Mouse (Mus musculus) limb, embryonic 14.5 days (tissue): ENCODE measurements at regions not wholly inside any gene's neighbourhood (a gene's known extent, or its start where the extent isn't known, plus 50 kb on each side); places are given as distances from the start of the nearest gene placed in this dataset.

Source experiments
- ATAC-seq: fragments of 200-750 bp; cut with Nextera tagmentation; 2 replicates; pipeline ENCODE4 v1.8.0; 2017; ENCODE audit warnings: low read depth, moderate number of reproducible peaks, moderate TSS enrichment; ENCODE audit not compliant: low FRiP score
- DNase-seq: peaks from one replicate; pipeline ENCODE4 v3.0.0-alpha.2; 2015; ENCODE audit warnings: low spot score
- H3K27ac ChIP-seq: fragments of 300-500 bp; sonication (generic); replicated peaks from 2 replicates; pipeline ENCODE4 v1.5.1; 2014; ENCODE audit warnings: low read depth, mild to moderate bottlenecking, low read length, moderate library complexity, mixed read lengths
- H3K27me3 ChIP-seq: fragments of 300-500 bp; sonication (generic); 2 replicates; pipeline ENCODE4 v1.6.1; 2014; ENCODE audit warnings: low read length, mixed read lengths; ENCODE audit not compliant: control insufficient read depth, insufficient read depth
- H3K36me3 ChIP-seq: fragments of 300-500 bp; sonication (generic); 2 replicates; pipeline ENCODE4 v1.6.1; 2014; ENCODE audit warnings: mild to moderate bottlenecking, low read length, moderate library complexity, mixed read lengths; ENCODE audit not compliant: control insufficient read depth, insufficient read depth
- H3K4me1 ChIP-seq: fragments of 300-500 bp; sonication (generic); 2 replicates; pipeline ENCODE4 v1.6.1; 2014; ENCODE audit warnings: antibody characterized with exemption, low read length, mixed read lengths; ENCODE audit not compliant: control insufficient read depth, insufficient read depth
- H3K4me2 ChIP-seq: fragments of 300-500 bp; sonication (generic); replicated peaks from 2 replicates; pipeline ENCODE4 v1.6.1; 2014; ENCODE audit warnings: low read depth, mild to moderate bottlenecking, low read length, moderate library complexity; ENCODE audit not compliant: severe bottlenecking
- H3K4me3 ChIP-seq: fragments of 300-500 bp; sonication (generic); replicated peaks from 2 replicates; pipeline ENCODE4 v1.5.1; 2014; ENCODE audit warnings: low read length
- H3K9ac ChIP-seq: fragments of 300-500 bp; sonication (generic); 2 replicates; pipeline ENCODE4 v1.6.1; 2014; ENCODE audit warnings: mild to moderate bottlenecking, low read depth, low read length, moderate library complexity; ENCODE audit not compliant: severe bottlenecking
- H3K9me3 ChIP-seq: fragments of 300-500 bp; sonication (generic); 2 replicates; pipeline ENCODE4 v1.6.1; 2016; ENCODE audit warnings: low read length; ENCODE audit not compliant: control insufficient read depth
- POLR2A ChIP-seq: fragments of 200-500 bp; IDR thresholded peaks from 2 replicates; pipeline ENCODE4 v1.8.0; 2012; ENCODE audit warnings: inconsistent platforms, mild to moderate bottlenecking, moderate library complexity, borderline replicate concordance; ENCODE audit not compliant: insufficient read depth, insufficient read length; ENCODE audit errors: extremely low read depth
- WGBS: fragments of 180-500 bp; shearing (Covaris S2); extraction: QIAGEN DNeasy Blood & Tissue Kit; methylation state at CpG from one replicate; pipeline ENCODE4 v1.1.7; 2014; 5-methylcytosine and 5-hydroxymethylcytosine counted together

DNA sequence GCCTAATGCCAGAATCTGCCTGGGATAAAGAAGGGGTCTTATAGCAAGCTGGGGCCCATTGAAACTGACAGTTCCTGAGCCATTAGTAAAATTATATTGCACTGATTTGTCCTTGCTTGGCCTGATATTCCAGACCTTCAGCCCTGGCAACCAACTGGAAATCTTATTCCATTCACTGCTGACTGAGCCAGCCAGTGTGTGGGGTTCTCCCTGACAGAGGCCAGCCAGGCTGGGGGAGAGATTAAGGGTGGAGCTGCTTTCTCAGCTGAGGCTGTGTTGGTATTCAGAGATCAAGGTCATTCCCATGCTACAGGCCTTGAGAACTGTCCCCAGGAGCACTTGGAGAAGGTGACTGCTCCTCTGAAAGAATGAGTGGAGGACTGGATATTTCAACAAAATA, 226.9 kb downstream of the Ar start:
- no peak overlapping the region for H3K4me2 ChIP-seq
- no peaks in the 10 kb centered on the region for H3K27me3 ChIP-seq
- no peak for TF ChIP-seq POLR2A
- ATAC-seq, result no peak
- no peak overlapping the region for H3K27ac ChIP-seq
- 0 out of 2 replicates have a peak, but pooled peaks cover 2% of the 10 kb centered on the region for H3K4me1 ChIP-seq
- no peak for DNase-seq
- no peaks in the 10 kb centered on the region for H3K9me3 ChIP-seq
- no peaks in the 10 kb centered on the region for H3K36me3 ChIP-seq
- H3K9ac ChIP-seq, result no peak overlapping the region
- H3K4me3 ChIP-seq, result no peak overlapping the region

GRCm38 (mm10) chrX:98380247-98380905, 231.8 kb downstream of the Ar start:
- no peak overlapping the region for H3K27ac ChIP-seq
- WGBS, result 50% methylated on average over 7 of the region's 7 CpGs
- no peak for TF ChIP-seq POLR2A
- H3K9ac ChIP-seq, result no peak overlapping the region
- no peaks in the 10 kb centered on the region for H3K9me3 ChIP-seq
- 0 out of 2 replicates have a peak, but pooled peaks cover 2% of the 10 kb centered on the region for H3K4me1 ChIP-seq
- DNase-seq (peak; percentile 25), ATAC-seq (peak; percentile 67; the same call in 1 of the 2 replicates)
- H3K4me2 ChIP-seq, result no peak overlapping the region
- H3K4me3 ChIP-seq, result no peak overlapping the region
- H3K27me3 ChIP-seq, result no peaks in the 10 kb centered on the region
- no peaks in the 10 kb centered on the region for H3K36me3 ChIP-seq

GRCm38 (mm10) chrX:98384017-98384416, 235.4 kb downstream of the Ar start:
- Histone ChIP-seq H3K4me1 (0 out of 2 replicates have a peak, but pooled peaks cover 2% of the 10 kb centered on the region), H3K27ac (no peak overlapping the region), H3K9ac (no peak overlapping the region), H3K27me3 (no peaks in the 10 kb centered on the region), H3K4me2 (no peak overlapping the region), H3K4me3 (no peak overlapping the region), H3K9me3 (no peaks in the 10 kb centered on the region), H3K36me3 (no peaks in the 10 kb centered on the region)
- 75% methylated on average over 1 of the region's 1 CpGs for WGBS
- ATAC-seq (no peak), DNase-seq (no peak)
- TF ChIP-seq POLR2A, result no peak

DNA sequence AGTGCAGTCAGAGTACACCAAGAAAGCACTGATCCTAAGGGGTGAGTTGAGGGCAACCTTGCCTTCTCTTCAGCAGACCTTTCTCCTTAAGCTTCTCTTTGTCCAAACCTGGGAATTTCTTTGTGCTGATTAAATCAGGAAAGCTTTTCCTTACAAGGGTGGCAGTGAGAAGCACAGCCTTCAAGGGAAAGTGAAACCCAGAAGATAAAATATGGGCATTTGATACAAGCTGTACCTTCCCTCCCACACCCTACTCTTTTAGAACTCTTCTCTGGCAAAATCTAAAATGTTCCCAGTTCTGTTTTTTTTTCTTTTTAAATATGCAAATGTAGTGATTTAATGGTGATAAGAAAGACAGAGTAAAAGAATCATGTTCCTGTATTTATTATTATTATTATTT, 243.8 kb downstream of the Ar start:
- H3K4me3 ChIP-seq, result no peak overlapping the region
- H3K27me3 ChIP-seq, result no peaks in the 10 kb centered on the region
- TF ChIP-seq POLR2A, result no peak
- H3K27ac ChIP-seq, result no peak overlapping the region
- H3K36me3 ChIP-seq, result no peaks in the 10 kb centered on the region
- no peak for DNase-seq
- H3K4me2 ChIP-seq, result no peak overlapping the region
- no peaks in the 10 kb centered on the region for H3K9me3 ChIP-seq
- H3K4me1 ChIP-seq, result no peaks in the 10 kb centered on the region
- no peak for ATAC-seq
- H3K9ac ChIP-seq, result no peak overlapping the region

DNA sequence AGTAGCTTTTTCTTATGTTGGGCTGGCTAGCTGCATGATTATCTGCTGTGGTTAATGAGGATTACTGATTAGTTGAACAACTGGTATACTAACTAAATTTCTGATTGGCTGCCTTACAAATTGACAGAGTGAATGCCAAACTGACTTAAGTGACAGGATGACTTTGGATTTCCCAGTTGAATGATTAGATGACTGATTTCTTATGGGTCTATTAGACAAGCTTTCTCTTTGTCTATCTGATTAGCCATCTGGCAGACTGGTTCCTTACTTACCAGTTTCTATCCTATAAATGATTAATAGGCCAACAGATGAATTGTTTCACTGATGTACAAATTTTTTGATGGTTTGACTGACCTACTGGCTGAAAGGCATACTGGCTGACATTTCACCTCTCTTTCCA, 260.5 kb downstream of the Ar start:
- no peak for TF ChIP-seq POLR2A
- no peak overlapping the region for H3K4me3 ChIP-seq

DNA sequence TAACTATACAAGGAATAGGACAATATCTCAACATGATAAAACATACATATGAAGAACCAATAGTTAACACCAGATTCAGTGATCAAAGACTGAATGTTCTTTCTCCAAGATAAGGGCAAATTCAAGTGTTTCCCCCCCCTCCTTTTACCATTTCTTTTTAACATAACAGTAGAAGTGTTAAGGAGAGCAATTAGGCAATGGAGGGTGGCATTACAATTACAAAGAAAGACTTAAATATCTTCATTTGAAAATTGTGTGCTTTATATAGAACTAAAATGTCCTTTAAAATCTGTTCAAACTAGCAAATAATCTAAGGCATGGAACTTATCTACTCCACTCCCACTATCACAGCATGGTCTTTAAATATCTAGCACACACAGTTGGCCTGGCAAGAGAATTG, 270.9 kb downstream of the Ar start:
- no peak for TF ChIP-seq POLR2A
- Histone ChIP-seq H3K9ac (no peak overlapping the region), H3K27me3 (no peaks in the 10 kb centered on the region), H3K36me3 (no peaks in the 10 kb centered on the region), H3K4me1 (no peaks in the 10 kb centered on the region), H3K4me3 (no peak overlapping the region), H3K4me2 (no peak overlapping the region), H3K27ac (no peak overlapping the region), H3K9me3 (no peaks in the 10 kb centered on the region)
- ATAC-seq (no peak), DNase-seq (no peak)

More for the DNA sequence above, 260.5 kb downstream of the Ar start:
- H3K36me3 ChIP-seq, result no peaks in the 10 kb centered on the region
- H3K4me2 ChIP-seq, result no peak overlapping the region
- no peaks in the 10 kb centered on the region for H3K9me3 ChIP-seq
- no peak for ATAC-seq
- H3K9ac ChIP-seq, result no peak overlapping the region
- no peak overlapping the region for H3K27ac ChIP-seq
- DNase-seq, result no peak
- H3K4me1 ChIP-seq, result no peaks in the 10 kb centered on the region
- H3K27me3 ChIP-seq, result no peaks in the 10 kb centered on the region
